Mouse (Mus musculus): ENCODE measurements around the gene Chchd3. TPM values are rescaled to one million over a fixed set of nuclear protein-coding genes. Genes with fewer than 3 reads are reported as not detected.

The Chchd3 gene
- polyA plus RNA-seq, 1 experiment from 2014 or later: 78.8 TPM

- no peak overlapping the region for H3K4me2 ChIP-seq (ENCODE audit: low read depth, low read length)
- no peak overlapping the region for H3K27ac ChIP-seq (ENCODE audit: low read depth)
- no peak for ATAC-seq
- H3K9me3 ChIP-seq (ENCODE audit: low read length): no peaks in the 10 kb centered on the region
- H3K9ac ChIP-seq (replicated peaks): no peak overlapping the region
- no peak for DNase-seq
- 78% methylated on average over 1 of the region's 1 CpGs for WGBS (ENCODE audit: insufficient replicate concordance)
- H3K4me3 ChIP-seq (ENCODE audit: low read depth, low read length): no peak overlapping the region
- 0 out of 2 replicates have a peak, but pooled peaks cover 3% of the 10 kb centered on the region for H3K36me3 ChIP-seq (replicated peaks; ENCODE audit: insufficient read depth, low read length)
- no peaks in the 10 kb centered on the region for H3K27me3 ChIP-seq (ENCODE audit: insufficient read depth, low read length)
- no peaks in the 10 kb centered on the region for H3K4me1 ChIP-seq (ENCODE audit: insufficient read depth)
- TF ChIP-seq CTCF (IDR thresholded peaks at IDR 0.05; ENCODE audit: low read depth) (no peak), EP300 (IDR thresholded peaks at IDR 0.05; ENCODE audit: low read depth) (no peak)
Observed at GRCm38 (mm10) chr6:32787399-32787798, 272.7 kb downstream of the Chchd3 start.

- ATAC-seq: no peak
- 92% methylated on average over 5 of the region's 5 CpGs for WGBS (ENCODE audit: insufficient replicate concordance)
- H3K27me3 ChIP-seq (ENCODE audit: insufficient read depth, low read length): no peaks in the 10 kb centered on the region
Observed at GRCm38 (mm10) chr6:32786196-32786595, 273.9 kb downstream of the Chchd3 start.

GRCm38 (mm10) chr6:32783102-32783501 lies 277.0 kb downstream of the Chchd3 start:
- Histone ChIP-seq H3K4me2 (ENCODE audit: low read depth, low read length) (no peak overlapping the region), H3K27me3 (ENCODE audit: insufficient read depth, low read length) (no peaks in the 10 kb centered on the region), H3K9ac (replicated peaks) (no peak overlapping the region), H3K36me3 (replicated peaks; ENCODE audit: insufficient read depth, low read length) (no peaks in the 10 kb centered on the region), H3K9me3 (ENCODE audit: low read length) (no peaks in the 10 kb centered on the region), H3K27ac (ENCODE audit: low read depth) (no peak overlapping the region), H3K4me3 (ENCODE audit: low read depth, low read length) (no peak overlapping the region), H3K4me1 (ENCODE audit: insufficient read depth) (no peaks in the 10 kb centered on the region)
- DNase-seq (no peak), ATAC-seq (no peak)
- no peak for TF ChIP-seq CTCF (IDR thresholded peaks at IDR 0.05; ENCODE audit: low read depth)
- TF ChIP-seq EP300 (IDR thresholded peaks at IDR 0.05; ENCODE audit: low read depth): no peak
- 32% methylated on average over 4 of the region's 4 CpGs for WGBS (ENCODE audit: insufficient replicate concordance)

More at GRCm38 (mm10) chr6:32786196-32786595, 273.9 kb downstream of the Chchd3 start:
- Histone ChIP-seq H3K36me3 (replicated peaks; ENCODE audit: insufficient read depth, low read length) (0 out of 2 replicates have a peak, but pooled peaks cover under 1% of the 10 kb centered on the region), H3K4me3 (ENCODE audit: low read depth, low read length) (no peak overlapping the region), H3K4me1 (ENCODE audit: insufficient read depth) (no peaks in the 10 kb centered on the region), H3K27ac (ENCODE audit: low read depth) (no peak overlapping the region), H3K9ac (replicated peaks) (no peak overlapping the region), H3K9me3 (ENCODE audit: low read length) (no peaks in the 10 kb centered on the region), H3K4me2 (ENCODE audit: low read depth, low read length) (no peak overlapping the region)
- DNase-seq: no peak
- TF ChIP-seq CTCF (IDR thresholded peaks at IDR 0.05; ENCODE audit: low read depth) (no peak), EP300 (IDR thresholded peaks at IDR 0.05; ENCODE audit: low read depth) (no peak)

- Histone ChIP-seq H3K27me3 (ENCODE audit: insufficient read depth, low read length) (no peaks in the 10 kb centered on the region), H3K27ac (ENCODE audit: low read depth) (no peak overlapping the region), H3K4me2 (ENCODE audit: low read depth, low read length) (peak overlapping the region; percentile 55), H3K9me3 (ENCODE audit: low read length) (no peaks in the 10 kb centered on the region), H3K9ac (replicated peaks) (no peak overlapping the region), H3K4me1 (ENCODE audit: insufficient read depth) (no peaks in the 10 kb centered on the region), H3K4me3 (ENCODE audit: low read depth, low read length) (no peak overlapping the region), H3K36me3 (replicated peaks; ENCODE audit: insufficient read depth, low read length) (no peaks in the 10 kb centered on the region)
- TF ChIP-seq EP300 (IDR thresholded peaks at IDR 0.05; ENCODE audit: low read depth): no peak
- no peak for TF ChIP-seq CTCF (IDR thresholded peaks at IDR 0.05; ENCODE audit: low read depth)
- DNase-seq (no peak), ATAC-seq (no peak)
- WGBS (ENCODE audit: insufficient replicate concordance): 11% methylated on average over 11 of the region's 11 CpGs
Observed at GRCm38 (mm10) chr6:32780602-32781001, 279.5 kb downstream of the Chchd3 start.

GRCm38 (mm10) chr6:32776384-32776783 lies 283.7 kb downstream of the Chchd3 start:
- H3K9me3 ChIP-seq (ENCODE audit: low read length): no peaks in the 10 kb centered on the region
- 68% methylated on average over 11 of the region's 11 CpGs for WGBS (ENCODE audit: insufficient replicate concordance)
- no peak for ATAC-seq

GRCm38 (mm10) chr6:32754524-32754923 lies 305.5 kb downstream of the Chchd3 start:
- Histone ChIP-seq H3K4me1 (ENCODE audit: insufficient read depth) (no peaks in the 10 kb centered on the region), H3K4me2 (ENCODE audit: low read depth, low read length) (no peak overlapping the region), H3K27ac (ENCODE audit: low read depth) (no peak overlapping the region), H3K36me3 (replicated peaks; ENCODE audit: insufficient read depth, low read length) (no peaks in the 10 kb centered on the region), H3K27me3 (ENCODE audit: insufficient read depth, low read length) (no peaks in the 10 kb centered on the region), H3K9me3 (ENCODE audit: low read length) (no peaks in the 10 kb centered on the region), H3K9ac (replicated peaks) (no peak overlapping the region), H3K4me3 (ENCODE audit: low read depth, low read length) (no peak overlapping the region)
- 71% methylated on average over 10 of the region's 10 CpGs for WGBS (ENCODE audit: insufficient replicate concordance)
- TF ChIP-seq CTCF (IDR thresholded peaks at IDR 0.05; ENCODE audit: low read depth): no peak
- no peak for TF ChIP-seq EP300 (IDR thresholded peaks at IDR 0.05; ENCODE audit: low read depth)
- DNase-seq (no peak), ATAC-seq (no peak)

More at GRCm38 (mm10) chr6:32776384-32776783, 283.7 kb downstream of the Chchd3 start:
- no peak for TF ChIP-seq EP300 (IDR thresholded peaks at IDR 0.05; ENCODE audit: low read depth)
- no peak overlapping the region for H3K27ac ChIP-seq (ENCODE audit: low read depth)
- H3K4me2 ChIP-seq (ENCODE audit: low read depth, low read length): no peak overlapping the region
- H3K27me3 ChIP-seq (ENCODE audit: insufficient read depth, low read length): no peaks in the 10 kb centered on the region
- H3K4me3 ChIP-seq (ENCODE audit: low read depth, low read length): no peak overlapping the region
- DNase-seq: no peak
- no peak overlapping the region for H3K9ac ChIP-seq (replicated peaks)
- no peaks in the 10 kb centered on the region for H3K4me1 ChIP-seq (ENCODE audit: insufficient read depth)
- H3K36me3 ChIP-seq (replicated peaks; ENCODE audit: insufficient read depth, low read length): no peaks in the 10 kb centered on the region

- no peaks in the 10 kb centered on the region for H3K4me1 ChIP-seq (ENCODE audit: insufficient read depth)
- H3K27ac ChIP-seq (ENCODE audit: low read depth): no peak overlapping the region
- DNase-seq (no peak), ATAC-seq (no peak)
- H3K9me3 ChIP-seq (ENCODE audit: low read length): no peaks in the 10 kb centered on the region
- TF ChIP-seq EP300 (IDR thresholded peaks at IDR 0.05; ENCODE audit: low read depth) (no peak), CTCF (IDR thresholded peaks at IDR 0.05; ENCODE audit: low read depth) (peak; percentile 43)
- H3K9ac ChIP-seq (replicated peaks): no peak overlapping the region
- no peaks in the 10 kb centered on the region for H3K27me3 ChIP-seq (ENCODE audit: insufficient read depth, low read length)
- no peaks in the 10 kb centered on the region for H3K36me3 ChIP-seq (replicated peaks; ENCODE audit: insufficient read depth, low read length)
- 91% methylated on average over 1 of the region's 1 CpGs for WGBS (ENCODE audit: insufficient replicate concordance)
- H3K4me2 ChIP-seq (ENCODE audit: low read depth, low read length): no peak overlapping the region
- H3K4me3 ChIP-seq (ENCODE audit: low read depth, low read length): no peak overlapping the region
Observed at GRCm38 (mm10) chr6:32749821-32750220, 310.2 kb downstream of the Chchd3 start.
